Mouse (Mus musculus): Measurements from ENCODE around the gene Fam71f1. TPM values are rescaled to one million over a fixed set of nuclear protein-coding genes. Genes with fewer than 3 reads are reported as not detected.

The Fam71f1 gene
- polyA plus RNA-seq (2014; fragmentation: Illumina TruSeq; extraction: RNeasy Lipid Tissue Mini Kit (QIAGEN cat#74804); ENCODE audit: low read depth, low replicate concordance) = not detected

DNA sequence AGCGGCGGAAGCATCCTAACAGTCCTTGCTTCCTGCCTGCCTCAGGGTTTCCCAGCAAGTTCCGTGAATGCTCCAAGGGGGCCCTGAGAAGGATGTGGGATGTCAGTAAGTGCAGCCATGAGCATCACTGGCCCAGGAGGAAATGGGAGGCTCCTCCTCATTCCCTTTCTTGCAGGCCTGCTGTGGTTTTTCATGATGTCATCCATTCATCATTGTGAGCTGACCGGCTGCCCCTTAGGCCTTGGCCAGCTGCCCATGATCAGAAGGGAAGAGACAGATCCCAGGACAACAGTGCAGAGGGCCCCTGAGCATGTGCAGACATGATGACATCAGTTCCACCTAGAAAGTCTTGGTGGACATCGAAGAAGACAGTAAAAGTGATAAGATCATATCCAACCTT is at the start of gene Fam71f1:
Gene Fam71f1 (plus strand): TSS at position 262 of the 400 bp plus-strand sequence.

GRCm38 (mm10) chr6:29272312-29273072 is 46.4 kb upstream of the Fam71f1 start, which contains the start of gene Hilpda:
TSS of gene Hilpda (plus strand) at chr6:29272488.

DNA sequence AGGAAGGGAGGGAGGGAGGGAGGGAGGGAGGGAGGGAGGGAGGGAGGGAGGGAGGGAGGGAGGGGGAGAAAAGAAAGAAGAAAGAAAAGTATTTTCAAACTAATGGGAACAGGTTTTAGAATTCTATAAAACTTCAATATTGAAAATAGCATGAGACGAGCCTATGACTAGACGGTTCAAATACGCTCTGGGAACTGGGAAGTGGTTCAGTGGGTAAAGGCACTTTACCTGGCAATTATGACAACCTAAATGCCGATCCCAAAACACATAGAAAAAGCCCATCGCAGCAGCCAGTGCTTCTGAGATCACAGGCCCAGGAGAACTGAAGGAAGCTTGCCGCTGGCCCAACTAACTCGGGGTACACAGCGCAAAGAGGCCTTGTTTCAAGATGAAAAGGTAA is 39.6 kb upstream of the Fam71f1 start, which contains the start of gene Fam71f2:
Gene Fam71f2 (plus strand): TSS at position 301 of the 400 bp plus-strand sequence.

GRCm38 (mm10) chr6:29347665-29348370 is 28.9 kb downstream of the Fam71f1 start, which contains the start of gene Calu:
TSS of gene Calu (plus strand) at chr6:29348069.

Other genes starting within 250 kb of the Fam71f1 start
- gene Rbm28, start 154.1 kb upstream of the Fam71f1 start, polyA plus RNA-seq (2014; fragmentation: Illumina TruSeq; extraction: RNeasy Lipid Tissue Mini Kit (QIAGEN cat#74804); ENCODE audit: low read depth, low replicate concordance) = 28.4 TPM
- not detected for gene Prrt4, start 139.6 kb upstream of the Fam71f1 start, polyA plus RNA-seq (2014; fragmentation: Illumina TruSeq; extraction: RNeasy Lipid Tissue Mini Kit (QIAGEN cat#74804); ENCODE audit: low read depth, low replicate concordance)
- gene Impdh1, start 102.8 kb upstream of the Fam71f1 start, polyA plus RNA-seq (2014; fragmentation: Illumina TruSeq; extraction: RNeasy Lipid Tissue Mini Kit (QIAGEN cat#74804); ENCODE audit: low read depth, low replicate concordance) = 2.3 TPM
- gene Hilpda, start 46.7 kb upstream of the Fam71f1 start, polyA plus RNA-seq (2014; fragmentation: Illumina TruSeq; extraction: RNeasy Lipid Tissue Mini Kit (QIAGEN cat#74804); ENCODE audit: low read depth, low replicate concordance) = 3.1 TPM
- not detected for gene Fam71f2, start 39.5 kb upstream of the Fam71f1 start, polyA plus RNA-seq (2014; fragmentation: Illumina TruSeq; extraction: RNeasy Lipid Tissue Mini Kit (QIAGEN cat#74804); ENCODE audit: low read depth, low replicate concordance)
- gene Calu, start 28.9 kb downstream of the Fam71f1 start, polyA plus RNA-seq (2014; fragmentation: Illumina TruSeq; extraction: RNeasy Lipid Tissue Mini Kit (QIAGEN cat#74804); ENCODE audit: low read depth, low replicate concordance) = 197 TPM
- not detected for gene Opn1sw, start 69.3 kb downstream of the Fam71f1 start, polyA plus RNA-seq (2014; fragmentation: Illumina TruSeq; extraction: RNeasy Lipid Tissue Mini Kit (QIAGEN cat#74804); ENCODE audit: low read depth, low replicate concordance)
- 0.24 TPM for gene Ccdc136, start 77.2 kb downstream of the Fam71f1 start, polyA plus RNA-seq (2014; fragmentation: Illumina TruSeq; extraction: RNeasy Lipid Tissue Mini Kit (QIAGEN cat#74804); ENCODE audit: low read depth, low replicate concordance)
- gene Flnc, start 114.1 kb downstream of the Fam71f1 start, polyA plus RNA-seq (2014; fragmentation: Illumina TruSeq; extraction: RNeasy Lipid Tissue Mini Kit (QIAGEN cat#74804); ENCODE audit: low read depth, low replicate concordance) = not detected
- gene Atp6v1f, start 148.6 kb downstream of the Fam71f1 start, polyA plus RNA-seq (2014; fragmentation: Illumina TruSeq; extraction: RNeasy Lipid Tissue Mini Kit (QIAGEN cat#74804); ENCODE audit: low read depth, low replicate concordance) = 73.7 TPM
- not detected for gene Atp6v1fnb, start 152.3 kb downstream of the Fam71f1 start, polyA plus RNA-seq (2014; fragmentation: Illumina TruSeq; extraction: RNeasy Lipid Tissue Mini Kit (QIAGEN cat#74804); ENCODE audit: low read depth, low replicate concordance)
- gene Kcp, start 188.8 kb downstream of the Fam71f1 start, polyA plus RNA-seq (2014; fragmentation: Illumina TruSeq; extraction: RNeasy Lipid Tissue Mini Kit (QIAGEN cat#74804); ENCODE audit: low read depth, low replicate concordance) = 0.44 TPM
- 2.2 TPM for gene Irf5, start 207.5 kb downstream of the Fam71f1 start, polyA plus RNA-seq (2014; fragmentation: Illumina TruSeq; extraction: RNeasy Lipid Tissue Mini Kit (QIAGEN cat#74804); ENCODE audit: low read depth, low replicate concordance)